Mouse (Mus musculus) liver, adult 2 months (tissue): ENCODE measurements at regions not wholly inside any gene's neighbourhood (a gene's known extent, or its start where the extent isn't known, plus 50 kb on each side); places are given as distances from the start of the nearest gene placed in this dataset.
A peak's percentile ranks its signal among the peaks of the same experiment; 100 is the strongest.

Experiments
- CTCF ChIP-seq: fragments of 200-500 bp; IDR thresholded peaks from 2 replicates; pipeline ENCODE4 v1.5.1; 2011; ENCODE audit warnings: low read depth, low read length, control low read depth
- POLR2A ChIP-seq: fragments of 200-500 bp; IDR thresholded peaks from 2 replicates; pipeline ENCODE4 v1.6.1; 2011; ENCODE audit warnings: low read length, control low read depth; ENCODE audit not compliant: insufficient read depth; ENCODE audit errors: extremely low read depth

DNA sequence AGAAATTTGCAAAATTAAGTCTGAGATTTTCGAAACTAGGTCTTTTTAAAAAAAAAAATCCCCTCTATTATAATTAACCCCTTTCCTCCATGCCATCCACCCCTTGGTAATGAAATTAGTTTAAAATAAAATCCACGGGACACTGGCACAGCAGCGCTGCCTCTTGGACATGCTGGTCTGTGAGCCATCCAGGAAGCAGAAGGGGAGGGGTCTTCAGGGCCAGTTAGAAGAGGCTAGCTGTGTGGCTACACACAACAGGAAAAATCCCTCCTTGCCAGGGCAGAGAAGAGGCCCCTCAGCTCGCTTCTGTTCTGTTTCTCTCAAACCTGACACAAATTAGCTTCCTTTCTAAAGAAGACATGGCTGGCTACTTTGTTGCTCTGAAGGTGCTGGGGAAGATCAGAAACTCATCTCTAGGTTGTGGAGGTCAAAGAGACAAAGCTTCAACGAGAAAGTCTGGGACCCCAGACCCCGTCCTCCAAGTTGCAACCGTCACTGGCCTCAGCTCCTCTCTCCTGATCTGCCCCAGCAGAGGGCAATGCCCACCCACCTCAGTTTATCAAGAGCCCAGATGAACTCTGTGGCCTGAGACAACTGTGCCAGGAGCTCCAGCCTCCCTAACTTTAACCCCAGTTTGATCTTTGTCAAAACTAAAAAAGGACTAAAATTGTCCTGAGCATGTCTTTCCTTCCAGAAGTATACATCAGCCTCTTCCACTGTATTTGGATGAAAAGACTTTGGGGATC lies 85.0 kb upstream of the Lgalsl start:
- peak; percentile 62 for TF ChIP-seq CTCF
- no peak for TF ChIP-seq POLR2A
